Mouse (Mus musculus) liver, postnatal 0 days (tissue): Measurements from ENCODE around the gene Snx18. TPM values are rescaled to one million over a fixed set of nuclear protein-coding genes. Genes with fewer than 3 reads are reported as not detected.

Experiments
- ATAC-seq: fragments of 200-750 bp; cut with Nextera tagmentation; 2 replicates; pipeline ENCODE4 v1.8.0; 2017; ENCODE audit warnings: mild to moderate bottlenecking, moderate library complexity
- DNase-seq: peaks from one replicate; pipeline ENCODE4 v3.0.0-alpha.2; 2016
- H3K27ac ChIP-seq: fragments of 300-500 bp; sonication (generic); 2 replicates; pipeline ENCODE4 v1.5.1; 2014; ENCODE audit warnings: antibody characterized with exemption, moderate library complexity, mild to moderate bottlenecking, low read depth
- H3K27me3 ChIP-seq: fragments of 300-500 bp; sonication (generic); 2 replicates; pipeline ENCODE4 v1.6.1; 2014; ENCODE audit warnings: low read length, control low read depth, mixed read lengths; ENCODE audit not compliant: insufficient read depth
- H3K36me3 ChIP-seq: fragments of 300-500 bp; sonication (generic); replicated peaks from 2 replicates; pipeline ENCODE4 v1.6.1; 2014; ENCODE audit warnings: mild to moderate bottlenecking, control low read depth, low read length, moderate library complexity, mixed read lengths; ENCODE audit not compliant: insufficient read depth
- H3K4me1 ChIP-seq: fragments of 300-500 bp; sonication (generic); 2 replicates; pipeline ENCODE4 v1.6.1; 2014; ENCODE audit warnings: antibody characterized with exemption, mild to moderate bottlenecking, control low read depth; ENCODE audit not compliant: insufficient read depth
- H3K4me2 ChIP-seq: fragments of 300-500 bp; sonication (generic); 2 replicates; pipeline ENCODE4 v1.6.1; 2014; ENCODE audit warnings: low read depth, mild to moderate bottlenecking, low read length, moderate library complexity, mixed read lengths
- H3K4me3 ChIP-seq: fragments of 300-500 bp; sonication (generic); 2 replicates; pipeline ENCODE4 v1.5.1; 2014; ENCODE audit warnings: low read depth, low read length
- H3K9ac ChIP-seq: fragments of 300-500 bp; sonication (generic); replicated peaks from 2 replicates; pipeline ENCODE4 v1.6.1; 2014; ENCODE audit warnings: mild to moderate bottlenecking, moderate library complexity
- H3K9me3 ChIP-seq: fragments of 300-500 bp; sonication (generic); 2 replicates; pipeline ENCODE4 v1.6.1; 2016; ENCODE audit warnings: mild to moderate bottlenecking, control low read depth, low read length, mixed read lengths
- CTCF ChIP-seq: sonication (generic); IDR thresholded peaks from 2 replicates; pipeline ENCODE4 v1.5.1; 2016; ENCODE audit warnings: antibody characterized with exemption, low read depth
- EP300 ChIP-seq: IDR thresholded peaks from 2 replicates; pipeline ENCODE4 v1.6.1; 2016; ENCODE audit warnings: antibody characterized with exemption, low read depth, mild to moderate bottlenecking
- WGBS: fragments of 180-500 bp; shearing (Covaris S2); extraction: QIAGEN DNeasy Blood & Tissue Kit; methylation state at CpG from one replicate; pipeline ENCODE4 v1.1.7; 2014; ENCODE audit not compliant: insufficient replicate concordance; 5-methylcytosine and 5-hydroxymethylcytosine counted together
- polyA plus RNA-seq: library from polyadenylated mRNA; unstranded; fragments of >200 nt; fragmentation: Nextera tagmentation; extraction: Ambion mirVana; gene quantifications from 2 replicates; pipeline ENCODE4 v1.2.1, GENCODE M21; 2015

Gene Snx18
- polyA plus RNA-seq, 1 experiment from 2014 or later: 5.7 TPM

- Histone ChIP-seq H3K36me3 (no peaks in the 10 kb centered on the region), H3K4me2 (no peak overlapping the region), H3K4me1 (no peaks in the 10 kb centered on the region), H3K27ac (no peak overlapping the region), H3K4me3 (no peak overlapping the region), H3K9me3 (no peaks in the 10 kb centered on the region), H3K27me3 (no peaks in the 10 kb centered on the region), H3K9ac (no peak overlapping the region)
- no peak for DNase-seq
- 46% methylated on average over 5 of the region's 5 CpGs for WGBS
- TF ChIP-seq EP300: no peak
- TF ChIP-seq CTCF: no peak
- no peak for ATAC-seq
Measured at GRCm38 (mm10) chr13:113553603-113554230, 64.6 kb downstream of the Snx18 start.

GRCm38 (mm10) chr13:113552341-113552740 is 66.0 kb downstream of the Snx18 start:
- DNase-seq: no peak
- TF ChIP-seq EP300 (no peak), CTCF (no peak)
- Histone ChIP-seq H3K36me3 (no peaks in the 10 kb centered on the region), H3K4me3 (no peak overlapping the region), H3K9ac (no peak overlapping the region), H3K4me2 (no peak overlapping the region), H3K9me3 (no peaks in the 10 kb centered on the region), H3K27ac (no peak overlapping the region), H3K4me1 (no peaks in the 10 kb centered on the region), H3K27me3 (no peaks in the 10 kb centered on the region)
- WGBS: 45% methylated on average over 1 of the region's 1 CpGs
- no peak for ATAC-seq

GRCm38 (mm10) chr13:113550866-113551565 is 67.3 kb downstream of the Snx18 start:
- no peak for ATAC-seq
- no peak overlapping the region for H3K4me3 ChIP-seq
- H3K27ac ChIP-seq: no peak overlapping the region
- WGBS: 55% methylated on average over 8 of the region's 8 CpGs
- no peaks in the 10 kb centered on the region for H3K27me3 ChIP-seq
- no peaks in the 10 kb centered on the region for H3K9me3 ChIP-seq
- H3K9ac ChIP-seq: no peak overlapping the region
- DNase-seq: no peak
- H3K4me1 ChIP-seq: no peaks in the 10 kb centered on the region
- TF ChIP-seq CTCF (no peak), EP300 (no peak)
- no peaks in the 10 kb centered on the region for H3K36me3 ChIP-seq
- H3K4me2 ChIP-seq: no peak overlapping the region

GRCm38 (mm10) chr13:113549021-113549420 is 69.3 kb downstream of the Snx18 start:
- H3K9me3 ChIP-seq: no peaks in the 10 kb centered on the region
- H3K4me1 ChIP-seq: no peaks in the 10 kb centered on the region
- no peaks in the 10 kb centered on the region for H3K27me3 ChIP-seq
- H3K36me3 ChIP-seq: no peaks in the 10 kb centered on the region
- H3K27ac ChIP-seq: no peak overlapping the region
- no peak overlapping the region for H3K4me3 ChIP-seq
- WGBS: 77% methylated on average over 3 of the region's 3 CpGs
- no peak overlapping the region for H3K9ac ChIP-seq
- no peak overlapping the region for H3K4me2 ChIP-seq
- no peak for TF ChIP-seq EP300
- no peak for TF ChIP-seq CTCF
- DNase-seq: no peak
- no peak for ATAC-seq

- 63% methylated on average over 8 of the region's 8 CpGs for WGBS
- DNase-seq: no peak
- H3K27me3 ChIP-seq: no peaks in the 10 kb centered on the region
- H3K9ac ChIP-seq: no peak overlapping the region
- TF ChIP-seq EP300: no peak
- H3K4me2 ChIP-seq: no peak overlapping the region
- H3K36me3 ChIP-seq: no peaks in the 10 kb centered on the region
- H3K27ac ChIP-seq: no peak overlapping the region
- no peak overlapping the region for H3K4me3 ChIP-seq
- H3K4me1 ChIP-seq: no peaks in the 10 kb centered on the region
- H3K9me3 ChIP-seq: no peaks in the 10 kb centered on the region
- no peak for ATAC-seq
Measured at GRCm38 (mm10) chr13:113547807-113548426, 70.4 kb downstream of the Snx18 start.

GRCm38 (mm10) chr13:113542374-113542773 is 76.0 kb downstream of the Snx18 start:
- Histone ChIP-seq H3K9ac (no peak overlapping the region), H3K4me1 (no peaks in the 10 kb centered on the region), H3K4me2 (no peak overlapping the region), H3K9me3 (no peaks in the 10 kb centered on the region), H3K4me3 (no peak overlapping the region), H3K27me3 (no peaks in the 10 kb centered on the region), H3K36me3 (no peaks in the 10 kb centered on the region), H3K27ac (no peak overlapping the region)
- DNase-seq (no peak), ATAC-seq (no peak)
- 67% methylated on average over 6 of the region's 6 CpGs for WGBS
- TF ChIP-seq CTCF (no peak), EP300 (no peak)

Other genes starting within 250 kb of the Snx18 start
- gene Hspb3, start 45.1 kb upstream of the Snx18 start, polyA plus RNA-seq: 0.38 TPM in 1 of 2 replicates, not detected in the other
- gene Arl15, start 175.9 kb upstream of the Snx18 start, polyA plus RNA-seq: 1.5 and 1.6 TPM in 2 replicates